Mouse (Mus musculus) midbrain, embryonic 15.5 days (tissue): ENCODE measurements around the gene Rbm24. TPM values are rescaled to one million over a fixed set of nuclear protein-coding genes. Genes with fewer than 3 reads are reported as not detected.

Experiments used
- ATAC-seq: fragments of 200-750 bp; cut with Nextera tagmentation; replicated peaks from 2 replicates; pipeline ENCODE4 v1.8.0; 2017; ENCODE audit warnings: moderate TSS enrichment
- H3K27ac ChIP-seq: fragments of 300-500 bp; sonication (generic); 2 replicates; pipeline ENCODE4 v1.5.1; 2015; ENCODE audit warnings: mild to moderate bottlenecking, inconsistent platforms
- H3K27me3 ChIP-seq: fragments of 300-500 bp; sonication (generic); replicated peaks from 2 replicates; pipeline ENCODE4 v1.6.1; 2015; ENCODE audit warnings: inconsistent platforms
- H3K36me3 ChIP-seq: fragments of 300-500 bp; sonication (generic); replicated peaks from 2 replicates; pipeline ENCODE4 v1.6.1; 2015; ENCODE audit warnings: inconsistent platforms
- H3K4me1 ChIP-seq: fragments of 300-500 bp; sonication (generic); 2 replicates; pipeline ENCODE4 v1.6.1; 2015; ENCODE audit warnings: inconsistent platforms
- H3K4me2 ChIP-seq: fragments of 300-500 bp; sonication (generic); 2 replicates; pipeline ENCODE4 v1.6.1; 2015; ENCODE audit warnings: inconsistent platforms, mild to moderate bottlenecking, moderate library complexity
- H3K4me3 ChIP-seq: fragments of 300-500 bp; sonication (generic); 2 replicates; pipeline ENCODE4 v1.5.1; 2015; ENCODE audit warnings: mild to moderate bottlenecking, inconsistent platforms
- H3K9ac ChIP-seq: fragments of 300-500 bp; sonication (generic); 2 replicates; pipeline ENCODE4 v1.6.1; 2015; ENCODE audit warnings: mild to moderate bottlenecking, inconsistent platforms
- H3K9me3 ChIP-seq: fragments of 300-500 bp; sonication (generic); 2 replicates; pipeline ENCODE4 v1.6.1; 2016; ENCODE audit warnings: inconsistent platforms
- WGBS: fragments of 180-500 bp; shearing (Covaris S2); methylation state at CpG from one replicate; pipeline ENCODE4 v1.1.7; 2015; ENCODE audit warnings: mixed read lengths; 5-methylcytosine and 5-hydroxymethylcytosine counted together
- polyA plus RNA-seq: library from polyadenylated mRNA; unstranded; fragments of >200 nt; fragmentation: Nextera tagmentation; extraction: Ambion mirVana; gene quantifications from 2 replicates; pipeline ENCODE4 v1.2.1, GENCODE M21; 2015

Rbm24 gene
- polyA plus RNA-seq: 4.2 and 5.5 TPM in 2 replicates

DNA sequence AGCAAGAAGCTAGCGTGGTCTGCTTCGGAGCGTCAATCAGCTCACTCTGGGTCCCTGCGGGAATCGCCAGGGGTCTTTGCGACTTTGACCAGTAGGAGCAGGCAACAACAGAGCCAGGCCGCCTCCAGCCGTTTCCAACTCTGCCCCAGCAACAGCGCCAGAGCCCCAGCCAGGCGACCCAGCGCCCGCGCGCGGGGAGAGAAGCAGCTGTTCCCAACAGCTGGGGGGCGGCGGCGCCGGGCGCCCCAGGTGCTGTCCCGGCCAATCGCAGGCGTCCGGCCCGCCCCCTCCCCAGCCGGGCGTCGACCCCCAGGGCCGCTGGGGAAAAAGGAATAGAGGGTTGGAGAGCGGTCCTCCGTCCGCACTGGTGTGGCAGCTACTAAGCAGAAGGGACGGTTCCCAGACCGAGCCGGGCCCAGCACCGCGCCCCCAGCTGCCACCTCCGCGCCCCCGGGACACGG is at the start of gene Rbm24:
Gene Rbm24, plus strand, starts transcription at position 294 of the 461 bp plus-strand sequence.
- Histone ChIP-seq H3K36me3 (no peaks in the 10 kb centered on the region), H3K9me3 (no peaks in the 10 kb centered on the region), H3K4me1 (peaks cover 14% of the 10 kb centered on the region), H3K4me3 (peak within 1 kb of the TSS; percentile 71), H3K27me3 (no peaks in the 10 kb centered on the region), H3K4me2 (peak within 1 kb of the TSS; percentile 99), H3K9ac (peak within 1 kb of the TSS; percentile 61), H3K27ac (peak within 1 kb of the TSS; percentile 75)
- WGBS: 0% methylated on average over 38 of the region's 41 CpGs
- peak; percentile 82 for ATAC-seq

GRCm38 (mm10) chr13:46372884-46373283 is 45.4 kb upstream of the Rbm24 start:
- no peaks in the 10 kb centered on the region for H3K36me3 ChIP-seq
- no peak overlapping the region for H3K27ac ChIP-seq
- no peak overlapping the region for H3K9ac ChIP-seq
- no peak overlapping the region for H3K4me2 ChIP-seq
- H3K9me3 ChIP-seq: no peaks in the 10 kb centered on the region
- no peak for ATAC-seq
- H3K27me3 ChIP-seq: no peaks in the 10 kb centered on the region
- WGBS: 77% methylated on average over 7 of the region's 7 CpGs
- no peak overlapping the region for H3K4me3 ChIP-seq
- H3K4me1 ChIP-seq: no peaks in the 10 kb centered on the region

- Histone ChIP-seq H3K36me3 (no peaks in the 10 kb centered on the region), H3K4me1 (no peaks in the 10 kb centered on the region), H3K27me3 (no peaks in the 10 kb centered on the region), H3K27ac (no peak overlapping the region), H3K9ac (no peak overlapping the region), H3K4me2 (no peak overlapping the region), H3K9me3 (no peaks in the 10 kb centered on the region), H3K4me3 (no peak overlapping the region)
- ATAC-seq: no peak
- 89% methylated on average over 1 of the region's 1 CpGs for WGBS
Measured at GRCm38 (mm10) chr13:46375371-46375770, 42.9 kb upstream of the Rbm24 start.

DNA sequence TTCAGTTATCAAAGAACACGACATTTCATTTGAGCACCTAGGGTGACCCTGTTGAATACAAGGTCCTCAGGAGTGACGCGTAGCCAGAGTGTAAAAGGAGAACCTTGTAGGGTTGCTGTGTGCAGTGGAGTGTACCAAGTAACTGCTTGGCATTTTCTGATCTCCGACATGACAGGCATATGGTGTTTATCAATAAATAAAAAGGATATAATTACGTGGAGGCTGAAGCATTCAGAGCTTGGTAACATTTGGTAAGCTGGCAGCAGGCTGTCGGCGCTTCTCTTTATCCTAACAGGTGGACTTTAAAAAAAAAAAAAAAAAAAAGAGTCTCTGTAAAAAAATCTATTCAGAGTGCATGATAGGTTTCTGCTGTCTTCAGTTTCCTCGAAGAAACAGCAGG is 30.8 kb upstream of the Rbm24 start:
- Histone ChIP-seq H3K4me1 (no peaks in the 10 kb centered on the region), H3K36me3 (no peaks in the 10 kb centered on the region), H3K9ac (no peak overlapping the region), H3K27ac (no peak overlapping the region), H3K4me3 (no peak overlapping the region), H3K4me2 (no peak overlapping the region), H3K27me3 (no peaks in the 10 kb centered on the region), H3K9me3 (no peaks in the 10 kb centered on the region)
- ATAC-seq: no peak
- WGBS: 71% methylated on average over 8 of the region's 8 CpGs

- Histone ChIP-seq H3K27me3 (no peaks in the 10 kb centered on the region), H3K4me3 (no peak overlapping the region), H3K36me3 (no peaks in the 10 kb centered on the region), H3K4me2 (no peak overlapping the region), H3K4me1 (no peaks in the 10 kb centered on the region), H3K27ac (no peak overlapping the region), H3K9ac (no peak overlapping the region), H3K9me3 (no peaks in the 10 kb centered on the region)
- WGBS: 84% methylated on average over 1 of the region's 1 CpGs
- ATAC-seq: no peak
Measured at GRCm38 (mm10) chr13:46391654-46392053, 26.6 kb upstream of the Rbm24 start.

- H3K27me3 ChIP-seq: no peaks in the 10 kb centered on the region
- ATAC-seq: no peak
- H3K27ac ChIP-seq: no peak overlapping the region
- H3K4me2 ChIP-seq: no peak overlapping the region
- H3K9ac ChIP-seq: no peak overlapping the region
- 74% methylated on average over 4 of the region's 4 CpGs for WGBS
- no peak overlapping the region for H3K4me3 ChIP-seq
- H3K4me1 ChIP-seq: no peaks in the 10 kb centered on the region
- no peaks in the 10 kb centered on the region for H3K9me3 ChIP-seq
- H3K36me3 ChIP-seq: no peaks in the 10 kb centered on the region
Measured at GRCm38 (mm10) chr13:46392893-46393292, 25.3 kb upstream of the Rbm24 start.

DNA sequence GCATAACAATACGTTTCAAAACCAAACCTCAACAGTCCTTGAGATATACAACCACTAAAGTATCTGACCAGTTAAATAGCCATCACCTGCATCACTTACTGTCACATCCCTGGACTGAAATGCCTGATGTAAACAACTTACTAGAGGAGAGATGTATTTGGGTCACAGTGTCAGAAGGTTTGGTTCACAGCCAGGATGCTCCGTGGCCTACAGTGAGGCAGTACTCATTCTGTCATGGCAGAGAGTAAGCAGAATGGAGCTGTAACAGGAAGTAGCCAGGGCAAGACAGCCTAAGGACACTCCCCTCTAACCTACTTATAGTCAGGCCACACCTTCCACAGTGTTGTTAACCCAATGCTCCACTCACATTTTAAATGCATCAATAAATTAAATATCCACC is 24.3 kb upstream of the Rbm24 start:
- H3K9me3 ChIP-seq: no peaks in the 10 kb centered on the region
- no peak overlapping the region for H3K27ac ChIP-seq
- no peak for ATAC-seq
- H3K27me3 ChIP-seq: no peaks in the 10 kb centered on the region
- H3K36me3 ChIP-seq: no peaks in the 10 kb centered on the region
- no peak overlapping the region for H3K4me2 ChIP-seq
- no peak overlapping the region for H3K4me3 ChIP-seq
- WGBS: 84% methylated on average over 2 of the region's 2 CpGs
- no peaks in the 10 kb centered on the region for H3K4me1 ChIP-seq
- H3K9ac ChIP-seq: no peak overlapping the region

DNA sequence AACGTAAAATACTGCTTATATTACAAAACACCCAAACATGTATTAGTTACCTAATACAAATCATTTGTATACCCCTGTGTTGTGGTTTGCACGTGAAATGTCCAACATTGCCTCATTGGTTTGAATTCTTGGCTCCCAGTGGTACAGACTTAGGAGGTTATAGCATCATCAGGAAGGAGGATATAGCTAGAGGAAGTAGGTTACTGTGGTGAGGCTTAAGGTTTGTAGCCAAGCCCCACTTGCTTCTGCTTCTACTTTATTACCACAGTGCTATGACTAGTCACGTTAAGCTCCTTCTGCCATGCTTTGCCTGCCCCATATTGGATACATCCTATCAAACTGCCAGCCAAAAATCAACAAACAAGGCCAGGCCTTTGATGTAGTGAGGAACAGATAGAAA is 21.0 kb upstream of the Rbm24 start:
- no peaks in the 10 kb centered on the region for H3K4me1 ChIP-seq
- H3K27ac ChIP-seq: no peak overlapping the region
- H3K4me3 ChIP-seq: no peak overlapping the region
- H3K4me2 ChIP-seq: no peak overlapping the region
- no peak for ATAC-seq
- H3K9ac ChIP-seq: no peak overlapping the region
- WGBS: 86% methylated on average over 3 of the region's 3 CpGs
- H3K36me3 ChIP-seq: no peaks in the 10 kb centered on the region
- no peaks in the 10 kb centered on the region for H3K9me3 ChIP-seq
- no peaks in the 10 kb centered on the region for H3K27me3 ChIP-seq

GRCm38 (mm10) chr13:46407151-46407550 is 11.1 kb upstream of the Rbm24 start:
- no peak overlapping the region for H3K9ac ChIP-seq
- no peak overlapping the region for H3K4me3 ChIP-seq
- no peaks in the 10 kb centered on the region for H3K36me3 ChIP-seq
- H3K27ac ChIP-seq: no peak overlapping the region
- WGBS: 75% methylated on average over 1 of the region's 1 CpGs
- ATAC-seq: no peak
- no peaks in the 10 kb centered on the region for H3K9me3 ChIP-seq
- no peak overlapping the region for H3K4me2 ChIP-seq
- H3K27me3 ChIP-seq: no peaks in the 10 kb centered on the region
- H3K4me1 ChIP-seq: no peaks in the 10 kb centered on the region

DNA sequence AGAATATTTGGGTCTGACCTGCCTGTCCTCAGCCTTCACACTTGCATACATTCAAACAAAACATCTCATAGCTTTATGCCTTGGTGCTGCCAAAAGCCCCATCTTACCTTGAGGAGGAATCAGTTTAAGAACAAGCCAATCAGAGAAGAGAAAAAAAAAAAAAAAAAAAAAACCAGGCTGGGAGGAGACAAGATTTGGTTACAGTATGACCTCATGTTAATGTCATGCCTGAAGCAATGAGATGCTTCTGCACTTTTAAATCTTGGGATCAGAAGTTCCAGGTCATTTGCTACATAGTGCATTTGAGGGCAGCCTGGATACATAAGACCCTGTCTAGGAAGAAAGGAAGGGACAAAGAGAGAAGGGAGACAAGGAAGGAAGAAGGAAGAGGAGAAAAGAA is 6.0 kb upstream of the Rbm24 start:
- no peak overlapping the region for H3K27ac ChIP-seq
- no peak overlapping the region for H3K9ac ChIP-seq
- H3K4me3 ChIP-seq: no peak overlapping the region
- H3K27me3 ChIP-seq: no peaks in the 10 kb centered on the region
- no peak for ATAC-seq
- no peaks in the 10 kb centered on the region for H3K4me1 ChIP-seq
- no peaks in the 10 kb centered on the region for H3K9me3 ChIP-seq
- no peak overlapping the region for H3K4me2 ChIP-seq
- no peaks in the 10 kb centered on the region for H3K36me3 ChIP-seq

GRCm38 (mm10) chr13:46413588-46413987 is 4.6 kb upstream of the Rbm24 start:
- no peak overlapping the region for H3K27ac ChIP-seq
- no peak for ATAC-seq
- no peaks in the 10 kb centered on the region for H3K9me3 ChIP-seq
- H3K4me1 ChIP-seq: peaks cover 6% of the 10 kb centered on the region
- H3K36me3 ChIP-seq: no peaks in the 10 kb centered on the region
- H3K9ac ChIP-seq: no peak overlapping the region
- WGBS: 68% methylated on average over 10 of the region's 10 CpGs
- no peaks in the 10 kb centered on the region for H3K27me3 ChIP-seq
- no peak overlapping the region for H3K4me2 ChIP-seq
- no peak overlapping the region for H3K4me3 ChIP-seq

GRCm38 (mm10) chr13:46414050-46414449 is 4.2 kb upstream of the Rbm24 start:
- Histone ChIP-seq H3K36me3 (no peaks in the 10 kb centered on the region), H3K4me1 (peaks cover 8% of the 10 kb centered on the region), H3K27ac (no peak overlapping the region), H3K4me3 (no peak overlapping the region), H3K9ac (no peak overlapping the region), H3K27me3 (no peaks in the 10 kb centered on the region), H3K4me2 (no peak overlapping the region), H3K9me3 (no peaks in the 10 kb centered on the region)
- ATAC-seq: no peak
- WGBS: 70% methylated on average over 8 of the region's 8 CpGs

DNA sequence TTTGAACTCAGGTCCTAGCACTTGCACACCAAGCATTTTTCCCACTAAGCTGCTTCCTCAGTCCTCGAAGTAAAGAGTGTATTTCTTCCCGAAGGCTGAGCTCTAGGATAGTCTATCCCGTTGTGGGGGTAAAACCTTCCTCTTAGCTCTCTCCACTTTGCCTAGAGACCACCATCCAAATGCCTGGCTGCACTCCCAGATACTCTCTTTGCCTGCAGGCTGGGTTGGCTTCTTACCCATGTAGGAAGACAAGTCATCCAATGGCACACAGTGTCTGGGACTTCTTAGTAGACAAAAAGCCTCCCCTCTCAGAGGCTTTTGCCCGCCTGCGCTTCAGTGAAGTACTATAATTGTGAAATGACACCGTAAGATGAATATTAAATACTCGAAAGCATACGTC is 2.2 kb upstream of the Rbm24 start:
- H3K36me3 ChIP-seq: no peaks in the 10 kb centered on the region
- no peak overlapping the region for H3K4me2 ChIP-seq
- no peak overlapping the region for H3K9ac ChIP-seq
- H3K27ac ChIP-seq: no peak overlapping the region
- H3K4me1 ChIP-seq: peaks cover 14% of the 10 kb centered on the region
- ATAC-seq: no peak
- no peaks in the 10 kb centered on the region for H3K27me3 ChIP-seq
- H3K9me3 ChIP-seq: no peaks in the 10 kb centered on the region
- WGBS: 87% methylated on average over 8 of the region's 8 CpGs
- no peak overlapping the region for H3K4me3 ChIP-seq
